Mouse (Mus musculus): Measurements from ENCODE around the gene Rrp15. TPM values are rescaled to one million over a fixed set of nuclear protein-coding genes. Genes with fewer than 3 reads are reported as not detected.
"Not testable (repeated sequence)": the region's sequence is repeated elsewhere in the genome, so short reads cannot be mapped to it uniquely, and the experiment has no call there.

Gene Rrp15
- total and polyA plus RNA-seq, 2 experiments: 2.3 to 10.6 TPM

- H3K27me3 ChIP-seq (ENCODE audit: control insufficient read depth, insufficient read depth, low read length): no peaks in the 10 kb centered on the region
- H3K4me1 ChIP-seq (ENCODE audit: control insufficient read depth, insufficient read depth, low read length): no peaks in the 10 kb centered on the region
- 81% methylated on average over 8 of the region's 8 CpGs for WGBS
- H3K9ac ChIP-seq (ENCODE audit: low read depth, low read length): no peak overlapping the region
- H3K27ac ChIP-seq (replicated peaks; ENCODE audit: insufficient read depth, low read depth, low read length): no peak overlapping the region
- no peaks in the 10 kb centered on the region for H3K36me3 ChIP-seq (ENCODE audit: control insufficient read depth, insufficient read depth, low read length)
- H3K79me2 ChIP-seq (ENCODE audit: control insufficient read depth, insufficient read depth, low read length): no peaks in the 10 kb centered on the region
- DNase-seq (ENCODE audit: extremely low read depth, low read depth, low spot score): no peak
- TF ChIP-seq CTCF (IDR thresholded peaks at IDR 0.05; ENCODE audit: low read depth, low read length) (no peak), POLR2A (IDR thresholded peaks at IDR 0.05; ENCODE audit: extremely low read depth, insufficient read depth, low read length) (no peak)
- H3K4me3 ChIP-seq (ENCODE audit: insufficient read depth, low read depth, low read length): no peak overlapping the region
Measured at GRCm38 (mm10) chr1:186772547-186773077, 23.5 kb upstream of the Rrp15 start.

GRCm38 (mm10) chr1:186772005-186772404 is 22.8 kb upstream of the Rrp15 start:
- Histone ChIP-seq H3K27ac (replicated peaks; ENCODE audit: insufficient read depth, low read depth, low read length) (no peak overlapping the region), H3K27me3 (ENCODE audit: control insufficient read depth, insufficient read depth, low read length) (no peaks in the 10 kb centered on the region), H3K9ac (ENCODE audit: low read depth, low read length) (no peak overlapping the region), H3K4me1 (ENCODE audit: control insufficient read depth, insufficient read depth, low read length) (no peaks in the 10 kb centered on the region), H3K79me2 (ENCODE audit: control insufficient read depth, insufficient read depth, low read length) (no peaks in the 10 kb centered on the region), H3K36me3 (ENCODE audit: control insufficient read depth, insufficient read depth, low read length) (no peaks in the 10 kb centered on the region), H3K4me3 (ENCODE audit: insufficient read depth, low read depth, low read length) (no peak overlapping the region)
- TF ChIP-seq POLR2A (IDR thresholded peaks at IDR 0.05; ENCODE audit: extremely low read depth, insufficient read depth, low read length) (no peak), CTCF (IDR thresholded peaks at IDR 0.05; ENCODE audit: low read depth, low read length) (no peak)
- no peak for DNase-seq (ENCODE audit: extremely low read depth, low read depth, low spot score)
- WGBS: 83% methylated on average over 6 of the region's 6 CpGs

- Histone ChIP-seq H3K27ac (replicated peaks; ENCODE audit: insufficient read depth, low read depth, low read length) (no peak overlapping the region), H3K9ac (ENCODE audit: low read depth, low read length) (no peak overlapping the region), H3K27me3 (ENCODE audit: control insufficient read depth, insufficient read depth, low read length) (no peaks in the 10 kb centered on the region), H3K4me1 (ENCODE audit: control insufficient read depth, insufficient read depth, low read length) (no peaks in the 10 kb centered on the region), H3K79me2 (ENCODE audit: control insufficient read depth, insufficient read depth, low read length) (no peaks in the 10 kb centered on the region), H3K4me3 (ENCODE audit: insufficient read depth, low read depth, low read length) (no peak overlapping the region), H3K36me3 (ENCODE audit: control insufficient read depth, insufficient read depth, low read length) (no peaks in the 10 kb centered on the region)
- DNase-seq (ENCODE audit: extremely low read depth, low read depth, low spot score): no peak
- TF ChIP-seq CTCF (IDR thresholded peaks at IDR 0.05; ENCODE audit: low read depth, low read length): peak; percentile 35; the same call in 1 of the 2 replicates
- TF ChIP-seq POLR2A (IDR thresholded peaks at IDR 0.05; ENCODE audit: extremely low read depth, insufficient read depth, low read length): no peak
- 65% methylated on average over 5 of the region's 5 CpGs for WGBS
Measured at GRCm38 (mm10) chr1:186770659-186771058, 21.5 kb upstream of the Rrp15 start.

GRCm38 (mm10) chr1:186768392-186768791 is 19.2 kb upstream of the Rrp15 start:
- Histone ChIP-seq H3K36me3 (ENCODE audit: control insufficient read depth, insufficient read depth, low read length) (no peaks in the 10 kb centered on the region), H3K27me3 (ENCODE audit: control insufficient read depth, insufficient read depth, low read length) (no peaks in the 10 kb centered on the region), H3K9ac (ENCODE audit: low read depth, low read length) (no peak overlapping the region), H3K79me2 (ENCODE audit: control insufficient read depth, insufficient read depth, low read length) (no peaks in the 10 kb centered on the region), H3K27ac (replicated peaks; ENCODE audit: insufficient read depth, low read depth, low read length) (no peak overlapping the region), H3K4me3 (ENCODE audit: insufficient read depth, low read depth, low read length) (no peak overlapping the region), H3K4me1 (ENCODE audit: control insufficient read depth, insufficient read depth, low read length) (no peaks in the 10 kb centered on the region)
- WGBS: 83% methylated on average over 1 of the region's 1 CpGs
- no peak for TF ChIP-seq POLR2A (IDR thresholded peaks at IDR 0.05; ENCODE audit: extremely low read depth, insufficient read depth, low read length)
- no peak for TF ChIP-seq CTCF (IDR thresholded peaks at IDR 0.05; ENCODE audit: low read depth, low read length)
- no peak for DNase-seq (ENCODE audit: extremely low read depth, low read depth, low spot score)

- WGBS: 74% methylated on average over 6 of the region's 6 CpGs
- not testable (repeated sequence) for H3K4me1 ChIP-seq (ENCODE audit: control insufficient read depth, insufficient read depth, low read length); H3K27me3 ChIP-seq (ENCODE audit: control insufficient read depth, insufficient read depth, low read length); H3K4me3 ChIP-seq (ENCODE audit: insufficient read depth, low read depth, low read length); DNase-seq (ENCODE audit: extremely low read depth, low read depth, low spot score); H3K27ac ChIP-seq (replicated peaks; ENCODE audit: insufficient read depth, low read depth, low read length); H3K9ac ChIP-seq (ENCODE audit: low read depth, low read length); H3K36me3 ChIP-seq (ENCODE audit: control insufficient read depth, insufficient read depth, low read length); H3K79me2 ChIP-seq (ENCODE audit: control insufficient read depth, insufficient read depth, low read length)
Measured at GRCm38 (mm10) chr1:186763451-186763850, 14.3 kb upstream of the Rrp15 start.

GRCm38 (mm10) chr1:186749675-186750283 is 621 bp upstream of the Rrp15 start:
- H3K27ac ChIP-seq (replicated peaks; ENCODE audit: insufficient read depth, low read depth, low read length): peak overlapping the region; percentile 59; the same call in 1 of the 2 replicates
- H3K9ac ChIP-seq (ENCODE audit: low read depth, low read length): peak overlapping the region; percentile 79
- no peaks in the 10 kb centered on the region; the same call in 1 of the 2 replicates for H3K79me2 ChIP-seq (ENCODE audit: control insufficient read depth, insufficient read depth, low read length)
- WGBS: 34% methylated on average over 10 of the region's 10 CpGs
- TF ChIP-seq POLR2A (IDR thresholded peaks at IDR 0.05; ENCODE audit: extremely low read depth, insufficient read depth, low read length): no peak
- TF ChIP-seq CTCF (IDR thresholded peaks at IDR 0.05; ENCODE audit: low read depth, low read length): no peak
- H3K4me3 ChIP-seq (ENCODE audit: insufficient read depth, low read depth, low read length): peak overlapping the region; percentile 86
- peaks cover 7% of the 10 kb centered on the region for H3K4me1 ChIP-seq (ENCODE audit: control insufficient read depth, insufficient read depth, low read length)
- H3K36me3 ChIP-seq (ENCODE audit: control insufficient read depth, insufficient read depth, low read length): no peaks in the 10 kb centered on the region
- H3K27me3 ChIP-seq (ENCODE audit: control insufficient read depth, insufficient read depth, low read length): no peaks in the 10 kb centered on the region
- DNase-seq (ENCODE audit: extremely low read depth, low read depth, low spot score): no peak
